Mouse (Mus musculus): ENCODE results near the gene Fggy. TPM values are rescaled to one million over a fixed set of nuclear protein-coding genes. Genes with fewer than 3 reads are reported as not detected.

Fggy gene
- total RNA-seq, 4 experiments from 2014 or later = 17.5 to 25.4 (median 19.4) TPM

DNA sequence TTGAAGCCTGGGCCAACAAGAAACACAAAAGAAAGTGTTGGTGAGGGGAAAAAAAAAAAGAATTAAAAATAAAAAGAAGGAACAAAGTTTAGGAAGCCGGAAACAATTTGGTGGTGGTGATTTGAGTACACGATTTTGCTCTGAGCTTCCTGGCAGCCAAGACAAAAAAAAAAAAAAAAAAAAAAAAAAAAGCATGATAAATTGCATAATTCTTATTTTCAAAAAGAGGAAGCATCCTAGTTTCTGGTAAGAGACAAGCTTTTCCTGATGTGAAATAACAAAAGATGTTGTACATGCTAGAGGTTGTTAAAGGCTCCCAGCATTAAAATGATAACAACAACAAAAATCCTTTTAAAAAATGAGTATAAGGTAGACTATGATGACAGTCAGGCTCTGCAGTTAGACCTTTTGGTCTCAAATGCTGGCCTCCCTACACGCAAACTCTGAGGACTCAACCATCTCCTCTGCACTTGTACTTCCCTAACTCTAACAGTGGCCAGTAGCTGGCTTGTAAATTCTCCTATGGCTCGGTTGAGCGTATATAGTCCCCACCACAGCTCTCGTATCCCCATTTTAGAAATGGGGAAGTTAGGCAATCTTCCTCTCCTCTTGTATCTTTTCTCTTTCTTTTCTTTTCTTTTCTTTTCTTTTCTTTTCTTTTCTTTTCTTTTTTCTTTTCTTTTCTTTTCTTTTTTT is 292.9 kb downstream of the Fggy start:
- DNase-seq (ENCODE audit: low spot score in 2 of 2) = no peak

DNA sequence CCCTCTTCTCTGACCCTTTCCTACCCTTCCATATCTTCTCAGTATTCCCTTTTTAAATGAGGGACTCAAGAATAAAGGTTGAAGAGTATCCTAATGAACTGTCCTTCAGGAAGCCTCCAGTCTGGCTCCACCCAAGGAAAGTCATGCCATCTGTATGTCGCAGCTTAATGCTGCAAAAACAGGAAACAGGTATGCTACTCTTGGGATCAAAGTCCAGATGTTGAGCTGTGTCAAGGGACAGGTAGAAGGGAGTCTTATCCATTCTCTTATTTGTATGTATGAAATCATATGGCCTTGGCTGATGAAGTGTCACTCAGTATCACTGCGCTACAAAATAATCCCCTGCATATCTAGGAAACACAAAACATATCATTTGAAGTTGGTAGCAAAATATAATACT is 294.9 kb downstream of the Fggy start:
- no peak for DNase-seq (ENCODE audit: low spot score in 2 of 2)

DNA sequence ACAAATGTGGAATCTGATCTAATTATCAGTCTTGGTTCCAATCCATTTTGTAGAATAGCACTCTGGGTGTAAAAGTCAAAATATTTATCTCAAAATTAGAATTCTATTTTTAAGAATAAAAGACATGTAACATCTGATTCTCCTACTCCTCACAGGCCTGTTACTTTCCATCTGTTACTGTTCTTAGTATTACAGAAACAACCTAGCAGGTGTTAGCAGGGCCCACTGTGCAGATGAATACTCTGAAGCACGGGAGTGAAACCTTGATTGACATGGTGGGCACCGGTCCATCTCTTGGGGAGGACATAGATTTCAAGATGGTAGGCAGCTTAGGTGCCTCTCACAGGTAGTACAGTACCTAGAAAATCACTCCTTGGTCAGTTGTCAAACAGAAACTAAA is 298.7 kb downstream of the Fggy start:
- no peak for DNase-seq (ENCODE audit: low spot score in 2 of 2)

DNA sequence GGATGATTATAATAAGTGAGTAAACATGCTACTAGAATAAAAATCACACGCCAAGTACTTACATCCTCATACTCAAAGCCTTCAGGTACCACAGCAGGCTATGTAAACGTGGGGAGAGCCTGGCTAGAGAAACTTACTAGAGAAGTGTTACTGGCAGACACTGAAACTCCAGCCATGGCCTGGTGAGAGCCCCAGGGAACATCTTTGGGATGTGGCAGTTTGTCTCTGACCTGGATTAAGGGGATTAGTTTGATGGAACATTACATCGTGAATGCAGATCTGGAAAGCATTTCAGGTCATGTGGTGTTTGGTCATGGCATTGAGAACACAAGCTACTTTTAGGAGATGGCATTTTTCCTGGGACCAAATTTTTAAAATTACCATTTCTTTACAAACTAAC is 303.3 kb downstream of the Fggy start:
- DNase-seq (ENCODE audit: low spot score in 2 of 2) = no peak

DNA sequence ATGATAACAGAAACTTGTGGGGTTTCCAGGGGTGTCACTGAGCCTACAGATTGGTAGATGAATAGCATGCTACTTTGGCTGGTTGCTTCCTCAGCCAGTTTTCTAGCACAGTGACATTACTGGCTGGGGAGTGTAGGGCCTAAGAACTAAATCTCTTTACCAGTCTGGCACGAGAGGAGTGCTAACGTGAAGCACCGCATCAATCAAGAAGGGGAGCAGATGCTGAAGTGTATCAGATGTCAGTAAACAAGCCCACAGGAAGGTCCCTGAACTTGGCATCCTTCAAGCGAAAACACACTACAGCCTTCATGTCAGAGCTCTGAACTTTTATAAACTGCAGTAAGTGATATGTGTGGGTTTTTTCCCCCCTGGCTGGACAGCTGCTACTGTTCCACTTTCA is 303.8 kb downstream of the Fggy start:
- DNase-seq (ENCODE audit: low spot score in 2 of 2) = no peak

DNA sequence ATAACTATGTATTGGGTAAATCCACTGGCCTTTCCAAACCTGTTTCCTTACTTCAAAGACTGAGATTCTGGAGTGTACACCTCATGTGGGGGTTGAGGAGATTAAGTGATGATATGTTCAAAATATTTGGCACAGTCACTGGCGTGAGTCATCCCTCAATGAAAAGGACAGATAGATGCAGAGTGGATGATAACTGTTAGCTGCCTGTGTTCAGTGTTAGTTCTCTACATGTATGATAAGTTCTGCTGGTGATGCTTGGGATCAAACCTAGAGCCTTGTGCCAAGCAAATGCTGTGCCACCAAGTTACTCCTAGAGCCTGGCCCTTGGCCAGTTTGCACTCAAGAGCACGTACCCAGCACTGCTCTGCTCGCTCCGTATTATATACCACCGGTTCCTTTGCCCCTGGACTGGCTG is 304.4 kb downstream of the Fggy start:
- DNase-seq (ENCODE audit: low spot score in 2 of 2) = no peak

DNA sequence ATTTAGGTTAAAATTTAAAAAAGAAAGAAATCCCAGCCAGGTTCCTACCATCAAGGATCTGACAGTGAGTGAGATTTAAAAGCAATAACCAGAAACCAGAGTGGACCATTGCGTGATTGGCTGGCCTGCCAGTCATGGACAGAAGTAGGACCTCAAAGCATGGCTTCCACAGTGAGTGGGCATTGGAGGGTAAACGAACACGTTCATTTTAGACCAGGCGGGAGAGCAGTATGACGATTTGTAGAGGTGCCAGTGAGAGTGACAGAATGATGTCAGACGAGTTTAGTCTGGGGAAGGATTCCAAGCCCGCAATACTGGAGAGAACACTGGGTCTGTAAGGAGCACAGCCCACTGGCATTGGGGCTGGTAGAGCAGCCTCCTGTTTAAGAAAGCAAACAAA is 305.0 kb downstream of the Fggy start:
- no peak for DNase-seq (ENCODE audit: low spot score in 2 of 2)

DNA sequence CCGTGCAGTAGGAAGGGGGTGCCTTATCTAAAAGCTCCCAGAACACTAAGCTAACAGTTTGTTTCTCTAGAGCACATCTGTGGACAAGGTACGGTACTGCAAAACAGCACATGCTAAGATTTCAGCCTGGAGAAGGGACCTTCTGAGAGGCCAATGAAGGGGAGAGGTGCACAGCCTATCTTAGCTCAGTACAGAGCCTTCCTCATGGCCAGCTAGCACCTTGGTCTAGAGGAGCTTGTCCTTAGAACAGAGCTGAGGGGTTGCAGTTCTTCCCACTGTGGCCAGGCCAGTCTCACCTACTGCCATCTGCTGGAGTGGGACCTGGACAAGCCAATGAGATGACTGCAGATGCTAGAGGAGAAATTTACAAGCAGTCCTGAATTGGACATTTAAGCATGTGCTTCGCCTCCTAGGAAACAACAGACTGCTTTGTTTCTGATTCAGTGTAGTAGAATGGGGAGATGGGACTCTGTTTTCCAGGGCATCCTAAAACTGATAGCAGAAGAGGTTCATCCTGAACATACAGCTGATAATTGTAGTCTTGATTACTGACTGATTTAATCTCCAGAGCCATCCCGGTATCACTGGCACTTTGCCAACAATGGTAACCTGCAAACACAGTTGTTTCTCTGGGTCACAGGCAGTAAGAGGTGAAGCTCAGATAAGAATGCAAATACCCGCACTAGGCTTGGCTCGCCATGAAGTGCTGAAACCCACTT is 305.6 kb downstream of the Fggy start:
- no peak for DNase-seq (ENCODE audit: low spot score in 2 of 2)

DNA sequence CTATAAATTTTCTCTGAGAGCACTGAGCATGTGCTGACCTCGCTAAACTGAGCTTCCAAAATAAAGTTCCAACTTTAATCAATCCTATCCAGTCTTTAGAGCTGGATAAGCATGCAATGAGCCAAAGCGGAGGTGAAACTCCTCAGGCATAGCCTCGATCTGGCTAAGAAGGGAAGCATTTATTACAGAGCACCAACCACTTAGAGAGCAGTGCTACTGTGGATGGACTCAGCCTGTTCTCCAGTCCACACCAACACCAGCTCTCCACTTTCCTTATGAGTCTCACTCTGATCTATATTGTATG is 306.1 kb downstream of the Fggy start:
- DNase-seq (ENCODE audit: low spot score in 2 of 2) = no peak

DNA sequence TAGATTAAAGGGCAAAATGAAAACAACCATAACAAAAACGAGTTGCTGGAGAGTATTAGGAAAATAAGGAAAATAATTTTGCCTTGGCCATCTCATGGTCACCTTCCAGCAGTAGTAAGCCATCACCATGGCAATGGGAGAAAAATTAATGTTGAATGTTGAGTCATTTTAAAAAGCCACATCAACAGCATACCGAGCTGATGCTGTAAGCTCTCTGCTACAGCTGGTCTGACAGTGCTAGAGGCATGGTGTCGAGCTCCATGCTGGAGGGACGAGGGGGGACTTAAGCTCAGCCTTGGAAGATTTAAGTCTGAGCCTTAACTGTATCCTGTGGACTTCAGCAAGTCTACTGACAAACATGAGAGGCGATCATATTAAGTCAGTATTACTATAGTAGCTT is 307.9 kb downstream of the Fggy start:
- no peak for DNase-seq (ENCODE audit: low spot score in 2 of 2)

DNA sequence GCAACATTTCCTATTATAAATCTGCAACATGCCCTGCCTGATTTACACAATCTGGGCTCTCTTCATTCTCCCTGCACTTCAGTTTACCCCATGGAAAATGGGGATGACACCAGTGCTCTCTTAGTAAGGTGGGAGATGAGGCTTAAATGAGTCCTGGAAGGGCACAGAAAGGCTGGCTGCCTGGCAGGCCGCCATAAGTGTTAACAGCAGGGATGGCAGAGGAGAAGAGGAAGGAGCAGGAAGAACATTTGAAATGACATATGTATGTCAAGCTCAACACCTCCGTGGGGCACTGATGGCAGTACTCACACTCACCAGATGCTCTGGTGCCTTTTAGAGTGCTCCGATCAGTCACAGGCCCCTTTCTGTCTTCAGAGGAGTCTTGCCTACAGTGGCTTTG is 308.6 kb downstream of the Fggy start:
- no peak for DNase-seq (ENCODE audit: low spot score in 2 of 2)

DNA sequence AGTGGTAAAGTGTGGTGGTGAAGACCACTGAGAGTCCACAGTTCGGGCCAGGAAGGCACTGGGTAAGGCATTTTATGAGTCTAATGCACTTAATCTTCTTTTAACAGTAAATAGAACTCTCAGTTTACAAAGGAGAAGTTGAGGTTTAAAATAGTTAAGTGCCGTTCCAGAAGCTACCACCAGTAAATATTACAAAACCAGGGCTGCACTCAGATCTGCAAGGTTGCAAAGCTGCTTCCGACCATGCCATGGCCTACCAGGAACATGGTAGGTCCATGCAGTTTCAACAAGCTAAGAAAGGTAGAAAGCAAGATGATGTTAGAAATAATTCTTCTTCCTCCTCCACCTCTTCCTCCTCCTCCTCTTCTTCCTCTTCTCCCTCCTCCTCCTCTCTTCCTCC is 309.8 kb downstream of the Fggy start:
- DNase-seq (ENCODE audit: low spot score in 2 of 2) = no peak

DNA sequence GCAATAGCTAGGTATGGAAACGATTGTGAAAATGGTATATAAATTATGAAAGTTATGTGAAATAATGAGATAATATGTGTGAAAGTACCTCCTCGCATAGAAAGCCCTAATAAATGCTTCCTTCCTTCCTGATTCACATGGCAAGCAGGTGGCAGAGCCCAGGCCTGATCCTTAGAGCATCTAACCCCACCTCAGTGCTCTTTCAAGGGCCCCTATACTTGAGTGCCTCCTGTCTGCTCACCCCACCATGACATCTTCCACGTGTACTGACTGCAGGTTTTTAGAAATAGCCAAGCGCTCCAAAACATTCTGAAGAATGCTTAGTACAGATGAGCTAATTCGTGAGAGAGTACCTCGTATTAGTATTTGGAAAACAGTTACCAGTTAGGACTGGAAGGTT is 311.0 kb downstream of the Fggy start:
- DNase-seq (ENCODE audit: low spot score in 2 of 2) = no peak

DNA sequence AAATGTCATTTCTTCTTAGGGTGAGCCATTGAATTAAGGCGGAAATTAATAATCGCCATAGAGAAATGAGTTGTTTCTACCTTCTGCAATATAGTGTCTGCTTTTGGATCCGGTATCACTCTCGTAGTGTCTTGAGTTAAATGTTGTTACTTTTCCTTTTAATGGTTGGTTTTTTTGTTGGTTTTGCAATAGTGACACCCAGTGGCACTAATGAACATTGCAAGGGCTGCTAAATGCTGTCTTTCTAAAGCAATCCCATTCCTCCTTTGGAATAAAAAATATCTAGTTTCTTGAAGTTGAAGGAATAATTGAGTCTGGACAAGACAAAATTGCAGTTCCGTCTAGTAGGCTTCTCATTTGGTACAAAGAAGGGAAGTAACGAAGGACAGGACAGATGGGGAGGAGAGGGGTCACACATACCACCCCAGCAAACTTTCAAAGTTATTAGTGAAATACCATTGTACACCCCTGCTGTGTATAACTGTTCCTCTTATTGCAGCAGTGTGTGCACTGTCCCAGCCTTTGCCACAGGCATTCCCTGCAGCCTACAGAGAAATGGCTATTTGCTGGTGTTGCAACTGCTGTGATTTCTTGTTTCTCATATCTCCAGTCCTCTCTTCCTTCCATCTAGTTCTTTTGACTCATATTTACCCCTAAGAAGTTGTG is 314.0 kb downstream of the Fggy start:
- DNase-seq (ENCODE audit: low spot score in 2 of 2) = peak; percentile 13 to 29

DNA sequence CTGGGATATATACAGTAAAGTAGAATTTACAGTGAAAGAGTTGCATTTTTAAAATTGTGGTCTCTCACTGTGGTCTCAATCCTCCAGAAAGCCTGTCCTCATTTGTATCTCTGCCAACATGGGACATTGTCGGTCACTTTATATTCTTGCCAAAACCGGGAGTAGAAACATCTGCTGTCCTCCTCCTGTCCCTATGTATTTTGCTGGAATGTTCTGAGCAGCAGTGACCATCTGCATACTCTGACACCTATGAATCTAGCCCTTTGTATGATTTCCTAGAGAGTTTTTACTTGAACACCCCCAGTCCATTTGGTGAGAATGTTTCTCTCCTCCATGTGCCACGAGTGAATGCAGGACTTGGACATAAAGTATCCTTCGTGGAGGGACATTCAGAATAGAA is 318.6 kb downstream of the Fggy start:
- DNase-seq (ENCODE audit: low spot score in 2 of 2) = no peak

DNA sequence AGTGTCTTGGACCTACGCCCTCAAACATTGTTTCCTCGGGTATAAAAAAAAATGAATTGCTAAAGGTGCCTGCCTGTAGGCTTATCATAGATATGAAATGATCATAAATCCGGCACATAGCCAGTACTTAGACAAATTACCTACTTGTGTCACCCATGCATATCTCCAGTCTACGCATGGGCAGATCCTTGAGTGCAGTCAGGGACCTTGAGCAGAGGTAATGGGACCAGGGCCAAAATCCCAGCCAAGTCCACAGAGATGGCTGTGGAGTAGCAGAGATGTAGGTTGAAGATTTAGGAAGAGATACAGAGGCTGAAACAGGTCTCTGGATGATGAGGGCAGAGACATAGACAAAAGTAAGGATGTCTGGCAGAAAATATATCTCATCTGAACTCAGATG is 320.1 kb downstream of the Fggy start:
- no peak for DNase-seq (ENCODE audit: low spot score in 2 of 2)

DNA sequence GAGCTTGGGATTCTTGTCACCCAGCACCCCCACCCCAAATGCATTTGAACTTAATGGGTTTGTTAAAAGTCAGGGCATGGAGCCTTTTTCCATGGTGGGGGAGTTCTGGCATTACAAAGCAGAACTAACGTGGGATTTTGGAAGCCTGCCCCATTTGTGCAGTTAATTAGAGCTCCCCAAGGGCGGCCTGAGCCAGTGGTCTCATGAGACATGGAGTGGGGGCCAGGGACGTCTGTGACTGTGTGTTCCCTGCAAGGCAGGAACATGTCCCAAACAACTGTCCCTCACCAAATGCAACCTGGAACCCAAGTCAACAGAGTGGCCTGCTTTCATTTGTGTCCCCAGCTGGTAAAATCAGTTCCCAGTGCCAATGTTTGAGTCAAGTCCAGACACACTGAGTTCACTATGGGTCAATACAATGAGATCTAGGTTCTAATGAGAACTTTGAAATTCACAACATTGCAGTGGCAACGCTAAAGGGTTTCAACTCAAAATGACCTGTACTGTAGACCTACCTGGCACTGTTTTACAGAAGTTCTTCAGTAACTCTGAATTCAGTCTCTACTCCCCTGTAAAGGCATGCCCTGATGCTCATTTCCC is 324.5 kb downstream of the Fggy start:
- DNase-seq (ENCODE audit: low spot score in 2 of 2) = no peak

DNA sequence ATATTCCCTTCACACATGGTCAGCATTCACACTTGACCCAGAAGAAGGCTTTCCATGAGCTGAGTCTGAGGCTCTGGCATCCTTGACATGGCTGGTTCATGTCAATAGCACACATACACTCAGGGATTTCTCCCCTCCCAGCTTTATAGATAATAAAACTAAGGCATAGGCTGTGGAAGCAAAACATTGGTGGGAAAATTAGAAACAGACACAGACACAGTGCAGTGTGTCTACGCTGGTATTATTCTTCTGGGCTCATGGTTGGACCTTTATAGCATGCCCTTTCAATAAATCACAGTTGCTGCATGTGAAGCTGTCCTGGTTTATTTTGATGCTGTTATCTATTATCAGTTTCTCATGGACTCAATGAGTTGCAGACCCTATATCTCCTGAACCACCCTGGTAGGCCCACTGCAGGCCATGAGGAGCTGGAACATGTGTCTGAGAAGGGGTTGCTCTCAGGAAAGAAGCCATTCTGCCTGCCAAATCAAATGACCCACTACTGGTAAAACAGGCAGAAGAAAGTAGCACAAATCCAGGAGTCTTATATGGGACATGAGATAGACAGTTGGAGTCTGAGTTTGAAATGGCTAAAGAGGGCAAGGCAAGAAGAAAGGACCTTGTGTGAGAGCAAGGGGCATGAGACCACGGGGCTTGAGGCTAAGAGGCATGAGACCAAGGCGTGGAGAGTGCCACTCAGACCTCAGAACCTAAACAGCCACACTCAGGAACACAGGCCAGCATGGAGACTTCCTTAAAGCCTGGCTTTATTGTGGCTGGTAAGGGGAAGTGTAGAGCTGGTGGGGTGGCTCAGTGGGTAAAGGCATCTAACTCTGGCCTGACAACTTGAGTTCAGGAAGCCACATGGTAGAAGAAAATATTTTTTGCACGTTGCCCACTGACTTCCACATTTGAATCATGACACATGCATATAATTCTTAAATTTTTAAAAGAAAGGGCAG is 327.2 kb downstream of the Fggy start:
- no peak for DNase-seq (ENCODE audit: low spot score in 2 of 2)

DNA sequence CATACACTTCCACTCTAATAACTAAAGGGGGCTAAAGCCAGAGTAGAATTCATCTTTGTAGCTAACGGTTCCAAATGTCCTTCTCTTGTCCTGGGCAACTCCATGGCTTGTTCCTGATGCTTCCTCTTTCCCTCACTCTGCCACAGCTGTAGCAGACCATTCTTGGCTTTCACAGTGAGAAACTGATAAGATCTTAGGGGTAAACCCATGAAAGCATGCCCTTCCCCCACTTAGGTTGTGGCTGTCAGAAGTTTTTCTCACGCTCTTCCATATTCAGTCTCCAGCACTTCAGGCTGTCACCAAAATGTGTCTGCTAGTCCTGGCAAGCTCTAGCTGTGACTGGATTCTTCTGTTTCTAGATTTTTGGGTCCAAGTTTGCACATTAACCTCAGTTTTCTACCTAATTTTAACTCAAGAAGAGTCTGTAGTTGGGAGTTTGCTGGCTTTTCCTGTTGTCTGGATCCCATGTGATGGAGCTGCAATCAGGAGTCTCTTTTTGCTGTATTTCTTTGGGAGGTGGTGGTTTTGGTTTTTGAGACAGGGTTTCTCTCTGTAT is 338.0 kb downstream of the Fggy start:
- no peak for DNase-seq (ENCODE audit: low spot score in 2 of 2)

DNA sequence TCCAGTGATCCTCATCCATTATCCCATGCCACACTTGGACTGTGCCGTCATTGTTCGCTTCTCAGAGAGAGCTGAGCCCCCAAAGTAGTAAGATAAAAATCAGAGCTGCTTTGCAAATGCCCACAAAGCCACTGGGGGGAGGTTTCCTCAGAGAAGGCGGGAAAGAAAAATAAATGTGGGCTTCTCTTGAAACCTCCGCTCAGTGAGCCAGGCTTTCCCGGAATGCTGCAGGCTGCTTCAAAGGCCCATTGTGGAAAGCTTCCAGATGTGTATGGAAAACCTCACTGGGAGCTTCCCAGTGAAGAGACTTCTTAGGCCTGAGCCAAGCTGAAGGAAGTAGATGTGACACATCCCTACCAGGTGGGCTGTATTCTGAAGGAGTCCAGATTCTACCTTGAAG is 339.3 kb downstream of the Fggy start:
- DNase-seq (ENCODE audit: low spot score in 2 of 2) = no peak

DNA sequence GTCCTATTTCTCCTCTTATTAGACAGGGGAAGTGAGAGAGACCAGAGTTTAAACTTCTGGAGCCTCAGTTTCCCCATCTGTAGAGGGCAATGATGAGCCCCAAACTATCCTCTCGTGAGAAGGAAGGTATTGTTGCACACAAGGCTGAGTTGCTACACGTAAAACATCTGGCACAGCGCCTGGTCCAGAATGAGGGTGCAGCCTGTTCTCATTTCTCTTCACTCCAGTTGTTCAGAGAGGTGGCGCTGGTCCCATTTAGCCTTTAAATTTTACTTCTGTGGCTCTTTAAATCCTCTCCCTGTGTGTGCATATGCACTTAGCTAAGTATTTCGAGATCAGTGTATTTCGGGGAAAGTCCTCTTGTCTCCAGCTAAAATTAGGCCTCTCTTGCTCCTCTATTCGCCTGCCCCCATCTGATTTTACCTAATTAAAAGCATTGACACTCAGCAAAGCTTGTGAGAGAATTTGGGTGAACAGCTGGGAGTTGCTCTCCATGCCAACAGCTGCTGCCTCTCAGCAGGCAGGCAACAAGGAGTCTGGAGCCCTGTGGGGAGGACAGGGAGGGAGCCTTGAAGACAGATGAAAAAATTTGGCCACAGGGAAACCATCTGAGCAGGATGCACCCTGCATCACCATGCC is 340.0 kb downstream of the Fggy start:
- DNase-seq (ENCODE audit: low spot score in 2 of 2) = peak in 1 of 2 experiments; percentile 59

All from left cerebral cortex, adult 8-10 months (tissue).